Mouse (Mus musculus): ENCODE measurements at regions not wholly inside any gene's neighbourhood (a gene's known extent, or its start where the extent isn't known, plus 50 kb on each side); places are given as distances from the start of the nearest gene placed in this dataset.
A peak's percentile ranks its signal among the peaks of the same experiment; 100 is the strongest.

DNA sequence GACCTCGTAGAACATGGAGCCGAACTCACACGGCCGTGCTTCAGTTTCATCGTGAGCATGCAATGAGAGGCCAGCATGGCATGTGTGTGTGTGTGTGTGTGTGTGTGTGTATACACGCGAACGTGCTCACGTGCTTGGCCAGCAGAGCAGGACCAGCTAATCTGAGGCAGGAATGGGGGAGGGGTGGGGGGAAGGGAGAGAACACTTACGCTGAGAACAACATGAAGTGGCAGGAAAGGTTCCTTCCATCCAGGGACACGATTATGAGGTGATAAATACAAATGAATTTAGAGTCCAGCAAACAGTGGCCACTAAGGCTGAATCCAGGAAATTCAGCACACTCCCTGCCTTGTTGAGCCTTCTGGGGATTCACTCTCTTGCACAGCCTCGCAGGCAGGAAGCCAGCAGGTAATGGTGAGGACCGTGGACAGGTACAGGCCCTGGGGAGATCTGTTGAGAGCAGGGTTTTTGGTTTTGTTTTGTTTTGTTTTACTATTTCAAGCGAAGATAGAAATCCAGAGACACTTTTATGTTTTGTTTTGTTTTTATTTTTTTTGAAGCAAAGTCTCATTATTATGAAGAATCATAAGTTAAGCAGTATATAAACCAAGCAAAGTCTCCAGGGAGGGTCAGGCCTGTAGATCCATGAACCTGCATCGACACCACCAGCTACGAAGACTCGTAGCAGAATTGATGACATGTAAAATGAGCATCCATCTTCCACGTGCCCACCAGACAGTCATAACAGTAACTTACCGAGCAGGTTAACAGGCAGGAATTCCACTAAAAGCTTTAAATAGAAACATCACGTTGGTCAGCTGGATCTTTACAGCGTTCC, 452.0 kb downstream of the Wdr11 start:
- DNase-seq (ENCODE audit: low read depth), result peak; percentile 50
- TF ChIP-seq POLR2A (IDR thresholded peaks at IDR 0.05; ENCODE audit: borderline replicate concordance, extremely low read depth, insufficient read depth, insufficient read length, poor library complexity, severe bottlenecking) (no peak), CTCF (IDR thresholded peaks at IDR 0.05; ENCODE audit: borderline replicate concordance, extremely low read depth, insufficient read depth, insufficient read length) (no peak)

DNA sequence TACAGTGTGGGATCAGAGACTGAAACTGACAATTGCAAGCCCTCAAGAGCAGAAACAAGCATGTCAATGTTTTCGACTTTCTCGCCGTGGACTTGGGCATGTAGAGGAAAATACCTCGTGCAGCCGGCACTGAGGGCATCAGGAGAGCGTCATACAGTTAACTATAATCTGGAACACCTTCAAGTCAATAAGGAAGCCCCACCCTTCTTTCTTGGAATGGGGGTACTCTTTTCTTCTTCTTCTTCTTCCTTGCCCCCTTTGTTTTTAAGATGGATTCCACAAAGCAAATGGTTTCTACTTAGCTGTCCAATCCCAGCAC, 452.5 kb downstream of the Wdr11 start:
- DNase-seq (ENCODE audit: low read depth), result no peak
- TF ChIP-seq CTCF (IDR thresholded peaks at IDR 0.05; ENCODE audit: borderline replicate concordance, extremely low read depth, insufficient read depth, insufficient read length) (no peak), POLR2A (IDR thresholded peaks at IDR 0.05; ENCODE audit: borderline replicate concordance, extremely low read depth, insufficient read depth, insufficient read length, poor library complexity, severe bottlenecking) (no peak)

DNA sequence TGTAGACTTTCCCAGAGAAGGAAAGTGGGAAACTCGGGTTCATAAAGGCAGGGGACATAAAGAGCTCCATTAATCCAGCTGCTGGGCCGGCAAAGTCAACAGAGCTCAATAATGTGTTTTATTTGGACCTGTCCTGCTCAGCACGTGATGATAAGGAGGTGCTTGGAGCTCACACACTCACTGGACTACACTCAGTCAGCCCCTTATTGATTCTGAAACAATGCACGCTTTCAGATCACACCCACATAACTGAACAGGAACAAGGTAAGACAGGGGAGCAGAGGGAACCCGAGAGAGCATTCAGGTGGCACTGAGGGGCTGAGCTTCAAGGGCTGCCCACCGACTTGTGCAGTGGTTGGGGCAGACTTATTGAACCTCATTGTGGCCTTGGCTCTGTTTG, 452.9 kb downstream of the Wdr11 start:
- TF ChIP-seq POLR2A (IDR thresholded peaks at IDR 0.05; ENCODE audit: borderline replicate concordance, extremely low read depth, insufficient read depth, insufficient read length, poor library complexity, severe bottlenecking), result no peak
- TF ChIP-seq CTCF (IDR thresholded peaks at IDR 0.05; ENCODE audit: borderline replicate concordance, extremely low read depth, insufficient read depth, insufficient read length), result no peak
- DNase-seq (ENCODE audit: low read depth), result no peak

DNA sequence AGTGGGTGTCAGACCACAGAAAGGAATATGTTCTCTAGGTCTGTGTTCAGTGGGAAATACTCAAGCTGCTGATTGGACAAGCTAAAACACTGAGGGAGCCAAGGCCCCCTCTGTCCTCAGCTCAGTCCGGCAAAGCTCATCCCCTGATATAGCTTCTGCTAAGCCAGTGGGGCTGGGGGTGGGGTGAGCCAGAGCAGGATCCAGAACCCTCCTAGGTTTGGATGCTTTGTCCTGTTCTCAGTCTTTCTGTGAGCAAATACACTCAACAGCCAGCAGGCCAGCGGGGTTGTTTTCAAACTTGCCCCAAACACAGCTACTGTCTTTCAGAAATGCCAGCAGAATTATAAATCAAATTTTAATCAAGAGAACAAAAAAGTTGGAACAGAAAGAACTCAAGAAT, 454.4 kb downstream of the Wdr11 start:
- DNase-seq (ENCODE audit: low read depth), result no peak
- TF ChIP-seq CTCF (IDR thresholded peaks at IDR 0.05; ENCODE audit: borderline replicate concordance, extremely low read depth, insufficient read depth, insufficient read length), result no peak

DNA sequence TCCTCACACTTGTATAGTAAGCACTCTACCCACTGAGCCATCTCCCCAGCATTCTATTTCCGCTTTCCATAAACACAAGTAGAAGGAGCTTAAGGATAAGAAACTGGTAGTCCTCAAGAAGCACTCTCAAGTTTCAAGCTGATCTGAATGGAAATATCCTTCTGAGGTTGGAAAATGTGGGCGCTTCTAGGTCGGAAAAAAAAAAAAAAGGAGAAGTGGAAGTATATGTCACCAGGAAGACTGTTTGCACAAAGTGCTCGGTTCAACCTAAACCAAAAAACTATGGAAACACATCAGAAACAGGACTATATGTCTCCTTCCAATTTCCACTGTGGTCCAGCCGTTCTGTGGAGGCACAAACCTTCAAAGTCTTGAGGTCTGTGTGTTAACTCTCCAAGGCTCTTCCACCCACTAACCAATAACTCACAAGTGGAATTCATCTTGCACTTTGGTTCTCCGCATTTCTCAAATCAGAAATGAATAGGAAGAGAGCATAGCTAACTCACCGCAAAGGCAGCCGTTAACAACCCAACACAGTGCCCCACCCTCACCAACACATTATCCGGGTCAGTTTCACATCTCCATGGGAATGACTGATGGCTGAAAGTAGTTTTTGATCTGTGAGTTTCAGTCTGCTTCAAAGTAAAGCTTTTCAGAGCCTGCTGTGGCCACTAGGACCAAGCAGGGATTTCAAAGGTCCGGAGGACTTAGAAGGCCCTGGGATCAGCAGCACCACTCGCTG, 455.8 kb downstream of the Wdr11 start:
- TF ChIP-seq POLR2A (IDR thresholded peaks at IDR 0.05; ENCODE audit: borderline replicate concordance, extremely low read depth, insufficient read depth, insufficient read length, poor library complexity, severe bottlenecking) (no peak), CTCF (IDR thresholded peaks at IDR 0.05; ENCODE audit: borderline replicate concordance, extremely low read depth, insufficient read depth, insufficient read length) (no peak)
- DNase-seq (ENCODE audit: low read depth), result no peak

DNA sequence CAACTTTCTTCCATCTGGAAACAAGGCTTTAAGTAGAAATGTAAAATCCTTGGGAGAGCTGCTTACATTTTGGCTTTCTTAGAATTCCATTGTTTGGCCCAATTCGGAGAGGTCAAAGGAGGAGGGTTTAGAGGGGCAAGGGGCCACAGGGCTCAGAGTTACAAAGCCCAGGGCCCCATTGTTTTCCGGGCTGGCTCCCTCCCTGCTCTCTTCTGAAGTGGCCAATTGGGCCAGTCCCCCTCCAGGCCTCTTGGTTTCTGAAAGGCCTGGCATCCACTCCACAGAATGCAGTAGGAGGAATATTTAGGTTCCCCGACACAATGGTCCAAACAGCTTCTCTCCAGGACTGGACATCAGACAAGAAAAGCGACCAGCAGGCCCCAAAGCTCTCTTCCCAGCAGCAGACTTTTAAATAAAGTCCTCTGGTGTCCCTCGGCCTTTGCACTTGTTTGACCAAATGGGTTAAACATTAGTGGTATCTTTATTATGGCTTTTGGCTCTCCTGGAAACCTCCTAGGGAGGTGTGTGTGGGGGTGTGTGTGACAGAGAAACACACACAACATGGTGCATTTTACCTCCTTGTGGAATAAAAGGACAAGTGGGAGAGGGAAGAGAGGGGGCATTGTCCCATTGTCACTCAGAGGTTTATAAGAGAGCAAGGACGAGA, 456.6 kb downstream of the Wdr11 start:
- no peak for TF ChIP-seq POLR2A (IDR thresholded peaks at IDR 0.05; ENCODE audit: borderline replicate concordance, extremely low read depth, insufficient read depth, insufficient read length, poor library complexity, severe bottlenecking)
- no peak for TF ChIP-seq CTCF (IDR thresholded peaks at IDR 0.05; ENCODE audit: borderline replicate concordance, extremely low read depth, insufficient read depth, insufficient read length)
- DNase-seq (ENCODE audit: low read depth), result peak; percentile 28

DNA sequence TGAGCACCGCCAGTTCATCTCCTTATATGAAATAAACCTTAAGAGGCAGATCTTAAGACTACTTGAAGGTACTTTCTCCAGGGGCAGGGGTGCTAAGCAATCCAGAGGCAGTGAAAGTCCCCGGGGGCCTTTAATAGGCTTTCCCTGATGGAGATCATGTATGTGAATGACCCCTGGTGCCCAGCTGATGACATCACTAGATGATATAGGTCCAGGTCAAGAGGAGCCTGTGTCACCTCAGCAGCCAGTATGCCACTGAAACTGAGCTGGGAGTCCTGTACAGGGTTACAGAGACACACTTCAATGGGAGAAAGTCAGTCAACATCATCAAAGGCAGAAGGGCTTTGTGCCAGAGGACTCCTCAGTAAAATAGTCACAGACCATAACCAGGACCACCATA, 457.8 kb downstream of the Wdr11 start:
- no peak for TF ChIP-seq POLR2A (IDR thresholded peaks at IDR 0.05; ENCODE audit: borderline replicate concordance, extremely low read depth, insufficient read depth, insufficient read length, poor library complexity, severe bottlenecking)
- no peak for TF ChIP-seq CTCF (IDR thresholded peaks at IDR 0.05; ENCODE audit: borderline replicate concordance, extremely low read depth, insufficient read depth, insufficient read length)
- no peak for DNase-seq (ENCODE audit: low read depth)

DNA sequence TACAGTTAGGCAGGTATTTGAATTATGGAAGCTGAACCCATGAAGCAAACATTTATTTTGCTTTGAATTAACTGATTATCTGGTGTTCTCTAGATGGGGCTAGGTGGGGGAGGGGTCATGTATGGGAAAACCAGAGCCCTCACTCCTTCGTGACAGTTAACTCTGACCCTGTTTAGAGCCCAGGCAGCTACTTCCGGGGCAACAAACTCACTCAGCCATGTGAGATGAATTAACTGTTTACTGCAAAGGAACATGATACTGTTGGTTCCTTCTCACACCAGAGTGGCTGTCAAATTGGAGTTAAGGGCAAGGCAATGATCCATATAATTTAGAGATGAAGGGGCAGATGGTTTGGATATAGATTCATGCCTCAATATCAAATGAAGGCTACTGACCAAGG, 458.5 kb downstream of the Wdr11 start:
- TF ChIP-seq CTCF (IDR thresholded peaks at IDR 0.05; ENCODE audit: borderline replicate concordance, extremely low read depth, insufficient read depth, insufficient read length) (no peak), POLR2A (IDR thresholded peaks at IDR 0.05; ENCODE audit: borderline replicate concordance, extremely low read depth, insufficient read depth, insufficient read length, poor library complexity, severe bottlenecking) (no peak)
- no peak for DNase-seq (ENCODE audit: low read depth)

DNA sequence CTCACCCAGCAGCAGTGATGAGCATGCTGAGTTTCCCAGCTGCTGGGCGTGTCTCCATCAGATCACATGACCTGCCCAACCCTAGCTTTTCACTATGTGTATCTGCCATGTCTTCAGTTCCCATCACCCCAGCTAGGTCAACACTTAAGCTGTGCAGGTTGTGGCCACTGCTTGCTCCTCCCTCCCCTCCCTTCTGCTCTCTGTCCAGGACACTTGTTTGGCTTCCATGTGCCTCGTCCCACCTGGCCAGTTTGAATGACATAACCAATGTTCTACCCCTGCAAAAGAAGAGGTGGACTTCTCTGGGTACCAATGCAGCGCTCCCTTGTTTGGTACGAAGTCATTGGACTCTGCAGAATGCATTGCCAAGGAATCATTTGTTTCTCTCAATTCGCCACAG, 460.7 kb downstream of the Wdr11 start:
- no peak for DNase-seq (ENCODE audit: low read depth)
- TF ChIP-seq CTCF (IDR thresholded peaks at IDR 0.05; ENCODE audit: borderline replicate concordance, extremely low read depth, insufficient read depth, insufficient read length) (no peak), POLR2A (IDR thresholded peaks at IDR 0.05; ENCODE audit: borderline replicate concordance, extremely low read depth, insufficient read depth, insufficient read length, poor library complexity, severe bottlenecking) (no peak)

DNA sequence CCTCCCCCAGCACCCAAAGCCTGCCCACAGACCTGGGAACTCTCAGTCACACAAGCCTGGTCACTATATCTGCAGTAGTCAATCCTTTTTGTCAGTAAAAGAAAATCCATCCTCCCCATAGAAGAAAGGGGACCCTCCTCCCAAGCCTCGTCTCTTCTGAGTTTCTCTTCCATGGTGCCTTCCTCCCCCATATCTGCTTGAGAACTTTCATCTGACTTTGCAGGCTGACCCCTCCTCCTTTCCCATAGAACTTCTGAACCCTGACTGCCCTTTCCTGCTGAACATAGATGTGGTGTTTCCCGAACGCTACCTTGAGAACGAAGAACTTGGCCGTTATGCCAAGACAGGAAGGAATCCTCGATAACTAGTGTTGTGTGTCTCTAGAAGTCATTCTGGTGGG, 462.5 kb downstream of the Ate1 start:
- TF ChIP-seq CTCF (IDR thresholded peaks at IDR 0.05; ENCODE audit: borderline replicate concordance, extremely low read depth, insufficient read depth, insufficient read length) (no peak), POLR2A (IDR thresholded peaks at IDR 0.05; ENCODE audit: borderline replicate concordance, extremely low read depth, insufficient read depth, insufficient read length, poor library complexity, severe bottlenecking) (no peak)
- DNase-seq (ENCODE audit: low read depth), result no peak

DNA sequence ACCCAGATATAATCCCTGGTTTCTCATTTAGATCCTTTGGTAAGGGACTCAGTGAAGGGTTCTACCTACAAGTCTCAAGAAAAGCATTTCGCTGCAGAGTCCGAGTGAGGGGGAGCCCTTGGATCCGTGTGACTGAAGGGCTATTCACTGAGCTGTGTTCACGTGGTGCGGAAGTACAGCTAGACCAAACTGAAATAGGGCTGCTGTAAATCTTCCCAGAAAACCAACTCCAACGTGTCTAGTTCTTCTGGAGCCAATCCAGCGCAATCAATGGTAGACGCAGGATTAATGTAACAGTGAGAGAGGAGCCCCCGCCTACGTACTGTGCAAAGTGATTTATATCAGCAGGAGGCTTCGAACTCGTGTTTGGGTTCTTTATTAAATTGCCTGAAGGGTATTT, 461.9 kb downstream of the Ate1 start:
- TF ChIP-seq CTCF (IDR thresholded peaks at IDR 0.05; ENCODE audit: borderline replicate concordance, extremely low read depth, insufficient read depth, insufficient read length) (no peak), POLR2A (IDR thresholded peaks at IDR 0.05; ENCODE audit: borderline replicate concordance, extremely low read depth, insufficient read depth, insufficient read length, poor library complexity, severe bottlenecking) (no peak)

More for the DNA sequence above, 461.9 kb downstream of the Ate1 start:
- DNase-seq (ENCODE audit: low read depth), result peak; percentile 43
